Mouse (Mus musculus): ENCODE data around the gene Syndig1.

Syndig1 gene

DNA sequence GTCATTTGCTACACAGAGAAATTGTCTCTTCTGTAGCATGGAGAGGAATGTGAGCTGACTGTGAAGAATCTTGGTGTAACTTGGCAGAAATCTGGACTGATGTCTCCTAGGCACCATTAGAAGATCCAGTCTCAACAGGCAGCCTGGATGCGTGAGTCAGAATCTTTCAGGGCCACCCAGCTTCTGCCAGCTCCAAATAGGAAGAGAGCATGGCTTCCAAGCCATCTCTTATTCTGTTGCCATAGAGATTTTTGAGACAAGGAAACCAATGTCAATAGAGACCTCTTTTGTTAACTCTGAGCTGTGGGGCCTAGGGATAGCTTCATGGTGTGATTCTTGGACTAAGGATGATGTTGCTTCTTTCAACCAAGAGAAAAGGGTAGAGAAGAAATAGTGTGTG, 151.4 kb downstream of the Syndig1 start:
- in situ Hi-C loops (cut with MboI, MseI): no loop called here

DNA sequence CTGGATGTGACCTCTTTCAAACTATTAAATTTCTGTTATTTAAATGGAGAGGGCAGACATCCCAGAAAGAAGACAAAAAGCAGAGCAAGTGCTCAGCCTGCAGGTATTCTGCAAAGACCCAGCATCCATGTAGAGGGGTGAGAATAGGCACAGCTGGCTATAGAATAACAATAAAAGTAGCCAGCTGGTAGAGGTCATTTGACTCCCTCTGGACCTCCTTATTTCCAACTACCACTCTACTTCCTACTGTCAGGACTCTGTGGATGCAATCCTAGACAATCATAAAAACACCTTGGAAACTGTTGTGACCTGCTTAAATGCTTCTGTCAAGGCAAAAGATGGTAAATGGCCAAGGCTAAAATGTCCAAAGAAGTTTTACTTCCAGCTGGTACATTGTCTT, 153.5 kb downstream of the Syndig1 start:
- in situ Hi-C loops (cut with MboI, MseI): no loop called here

DNA sequence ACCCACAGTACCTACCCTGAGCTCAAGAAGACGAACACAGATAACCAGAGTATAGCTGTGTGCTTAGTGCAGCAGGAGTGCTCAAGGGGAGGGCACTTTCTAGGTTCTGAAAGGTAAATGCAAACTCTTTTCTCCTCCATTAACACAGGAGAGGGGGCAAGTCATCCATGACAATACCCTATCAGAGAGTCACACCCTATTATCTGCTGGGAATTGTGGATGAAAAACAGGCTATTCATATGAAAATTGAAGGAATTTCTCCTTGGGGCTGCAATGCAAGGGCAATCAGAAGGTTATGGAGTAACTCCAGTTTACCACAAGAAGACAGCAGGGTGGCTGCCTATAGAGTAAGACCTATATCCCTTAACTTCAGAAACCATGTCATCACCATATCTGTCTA, 154.1 kb downstream of the Syndig1 start:
- in situ Hi-C loops (cut with MboI, MseI): no loop called here

DNA sequence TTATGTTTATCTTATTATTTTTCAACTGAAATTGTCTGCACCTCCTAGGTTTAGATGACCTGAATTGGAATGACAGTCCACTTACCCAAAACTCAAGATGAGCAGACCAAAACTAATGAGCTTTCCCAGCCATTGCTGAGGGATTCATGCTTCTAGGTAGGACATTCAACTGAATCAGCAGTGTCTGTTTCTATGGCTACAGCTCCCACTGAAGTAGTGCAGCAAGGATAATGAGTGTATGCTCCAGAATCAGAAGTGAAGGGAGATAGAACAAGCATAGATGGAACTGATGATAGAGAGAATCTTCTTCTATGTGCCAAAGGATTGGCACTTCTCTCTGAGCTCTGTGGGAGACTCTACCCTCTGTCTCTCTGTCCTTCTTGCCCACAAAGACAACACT, 158.6 kb downstream of the Syndig1 start:
- in situ Hi-C loops (cut with MboI, MseI): no loop called here

DNA sequence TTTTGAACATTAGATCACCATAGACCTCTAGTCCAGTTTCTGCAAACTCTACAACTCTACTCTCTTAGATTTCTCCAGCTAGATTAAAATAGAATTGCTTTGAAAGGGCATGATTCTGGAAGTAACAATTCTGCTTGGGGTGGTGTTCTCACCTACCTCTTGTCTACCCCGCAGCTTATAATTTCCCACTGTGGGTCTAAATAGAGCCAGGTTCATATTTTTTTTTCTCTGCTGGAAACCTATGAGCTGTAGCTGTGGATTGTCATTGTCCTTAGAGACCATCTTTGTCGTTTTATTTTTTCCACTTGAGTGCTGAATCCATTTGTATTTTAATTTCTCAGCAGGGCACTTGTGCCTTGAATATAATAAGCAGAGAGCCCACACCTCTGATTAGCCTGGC, 162.5 kb downstream of the Syndig1 start:
- in situ Hi-C loops (cut with MboI, MseI): no loop called here

DNA sequence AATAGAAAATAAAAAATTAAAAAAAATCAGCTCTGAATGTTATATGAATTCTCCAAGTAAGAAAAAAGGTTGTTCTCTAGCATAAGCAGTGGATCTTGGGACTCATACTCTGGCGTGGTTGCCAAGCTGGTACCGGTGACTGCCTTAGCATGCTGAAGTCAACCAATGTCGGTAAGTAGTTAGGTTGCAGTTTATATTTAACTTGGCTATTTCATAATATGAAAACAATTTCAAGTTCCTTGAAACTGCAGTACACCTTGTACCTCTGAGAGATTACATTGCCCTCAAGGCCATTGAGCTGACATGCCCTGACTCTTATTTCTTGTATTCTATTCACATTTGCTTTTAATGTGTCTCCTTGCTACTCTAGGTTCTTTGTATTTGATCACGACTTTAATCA, 163.9 kb downstream of the Syndig1 start:
- in situ Hi-C loops (cut with MboI, MseI): no loop called here

DNA sequence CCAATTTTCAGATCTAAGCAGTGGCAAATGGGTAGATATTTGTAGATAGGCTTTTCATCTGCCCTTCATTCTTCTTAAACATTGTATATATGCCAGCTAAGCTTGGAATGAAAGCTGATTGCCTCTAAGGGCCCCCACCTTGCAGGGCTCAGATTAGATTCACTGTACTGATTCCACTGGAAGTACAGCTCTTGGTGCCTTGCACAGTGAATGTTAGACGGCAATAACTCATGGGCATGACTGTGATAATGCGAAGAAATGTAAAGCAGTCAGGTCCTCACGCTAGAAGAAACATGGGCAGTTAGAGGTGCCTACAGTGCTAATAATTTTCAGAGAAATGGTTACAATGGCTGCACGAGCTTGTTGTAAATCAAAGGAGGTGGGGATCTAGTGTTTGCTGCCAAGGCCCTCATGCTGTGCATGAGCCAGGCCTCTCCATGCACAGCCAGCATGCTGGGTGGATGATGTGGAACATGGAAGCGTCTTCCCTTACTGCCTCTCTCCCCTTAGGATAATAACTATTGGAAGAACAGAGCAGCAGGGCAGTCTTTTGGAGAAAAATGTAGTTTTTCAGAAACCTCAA, 167.5 kb downstream of the Syndig1 start:
- in situ Hi-C loops (cut with MboI, MseI): no loop called here

DNA sequence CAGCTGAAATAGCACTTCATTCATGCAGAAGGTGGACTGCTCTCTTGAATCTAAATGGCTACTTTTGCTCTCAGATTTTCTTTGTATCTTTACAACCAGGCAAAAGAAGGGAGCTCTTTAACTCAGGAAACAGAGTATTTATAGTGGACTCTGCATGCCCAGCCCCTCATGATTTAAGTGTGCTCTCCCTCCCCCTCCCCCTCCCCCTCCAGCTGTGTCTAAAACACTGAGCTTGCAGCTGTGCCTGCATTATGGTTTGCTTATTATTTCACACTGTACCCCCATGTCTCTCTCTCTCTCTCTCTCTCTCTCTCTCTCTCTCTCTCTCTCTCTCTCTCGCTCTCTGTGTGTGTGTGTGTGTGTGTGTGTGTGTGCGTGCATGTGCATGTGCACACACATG, 168.6 kb downstream of the Syndig1 start:
- in situ Hi-C loops (cut with MboI, MseI): no loop called here

DNA sequence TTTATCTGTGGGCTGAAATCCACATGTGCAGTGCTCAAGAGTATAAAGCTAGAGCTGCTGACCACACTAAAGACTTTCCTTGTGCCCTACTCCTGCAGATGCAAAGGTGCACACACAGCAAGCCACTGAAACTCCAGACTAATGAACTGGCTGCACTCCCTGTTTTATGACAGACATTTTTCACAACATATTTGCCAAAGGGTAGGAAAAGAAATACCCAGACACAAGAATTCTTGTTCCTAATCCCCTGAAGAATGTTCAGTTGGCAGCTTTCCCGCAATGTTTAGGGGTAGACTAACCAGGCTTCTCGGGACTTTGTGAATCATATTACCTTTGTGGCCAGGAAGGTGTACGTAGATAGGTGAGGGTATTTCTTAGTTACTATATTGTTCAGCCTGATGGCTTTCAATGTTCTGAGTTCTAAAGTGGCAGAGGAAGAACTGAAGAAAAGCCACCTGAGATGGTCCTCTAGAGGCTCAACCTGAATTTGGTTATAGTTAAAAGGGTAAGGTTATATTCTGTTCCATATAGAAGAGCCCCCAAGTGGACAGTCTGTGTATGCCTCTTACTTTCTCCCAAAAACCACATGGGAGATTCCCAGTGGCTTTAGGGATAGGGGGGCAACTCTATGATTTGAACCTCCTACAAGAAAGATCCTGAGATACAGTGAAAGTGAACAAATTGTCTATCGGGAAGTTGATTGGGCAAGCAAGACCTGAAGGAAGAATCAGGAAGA, 169.5 kb downstream of the Syndig1 start:
- in situ Hi-C loops (cut with MboI, MseI): no loop called here

DNA sequence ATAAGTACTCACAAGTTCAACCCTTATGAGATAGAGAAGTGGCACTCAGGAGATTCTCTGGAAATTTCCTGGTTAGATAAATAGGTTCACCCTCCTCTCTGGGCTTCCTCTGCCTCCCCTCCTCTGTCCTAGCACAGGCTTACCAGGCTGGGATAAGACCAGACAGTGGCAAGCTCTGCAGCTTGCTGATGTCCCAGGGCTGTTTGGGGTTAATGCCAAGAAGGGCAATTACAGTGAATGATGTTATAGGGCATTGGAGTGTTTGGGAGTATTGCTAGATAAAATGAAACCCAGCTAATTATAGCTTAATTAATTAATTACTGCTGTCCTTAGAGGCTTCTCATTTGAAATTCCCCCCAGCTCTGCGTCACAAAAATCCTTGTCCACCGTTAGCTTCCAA, 171.6 kb downstream of the Syndig1 start:
- in situ Hi-C loops (cut with MboI, MseI): no loop called here

DNA sequence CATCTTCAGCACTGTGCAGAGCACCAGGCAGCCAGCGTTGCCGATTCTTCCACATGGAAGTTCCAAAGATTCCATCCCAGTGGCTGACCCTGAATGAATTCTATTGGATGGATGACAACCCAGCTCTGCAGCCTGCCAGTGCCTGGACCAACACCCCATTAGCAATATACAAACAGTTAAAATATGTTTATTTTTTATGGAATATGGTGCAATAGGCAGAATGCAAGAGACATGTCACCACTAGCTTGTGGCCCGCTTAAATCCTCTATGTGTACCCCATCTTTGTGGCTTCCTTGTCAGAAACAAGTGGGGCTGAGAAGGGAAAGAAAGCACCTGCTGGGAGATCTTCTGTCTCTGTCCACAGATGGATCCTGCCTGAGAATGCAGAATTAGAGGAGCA, 174.5 kb downstream of the Syndig1 start:
- in situ Hi-C loops (cut with MboI, MseI): no loop called here

DNA sequence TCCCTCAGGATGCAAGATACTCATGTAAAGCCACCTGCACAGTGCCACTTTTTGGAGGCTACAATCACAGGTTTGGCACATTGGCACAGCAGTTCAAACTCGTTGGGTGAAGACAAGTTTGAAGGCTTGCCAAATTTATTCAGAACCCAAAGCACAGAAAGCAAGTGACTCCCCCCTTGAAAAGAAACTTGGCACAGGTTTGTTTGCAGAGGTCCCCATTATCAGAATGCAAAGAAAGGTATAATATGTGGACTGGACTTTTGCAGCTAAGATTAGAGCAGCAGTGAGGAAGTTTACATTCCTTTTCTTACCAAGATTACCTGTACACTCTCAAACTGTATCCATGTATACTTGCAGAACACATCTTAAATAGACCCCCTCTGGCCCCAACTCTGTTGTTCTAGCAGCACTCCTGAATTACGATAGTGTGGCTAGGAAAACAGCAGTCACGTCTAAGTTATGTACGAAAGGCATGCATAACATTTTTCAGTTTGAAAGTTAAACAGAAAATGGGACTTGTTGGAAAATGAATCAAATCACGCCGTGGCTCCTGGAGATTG, 183.9 kb downstream of the Syndig1 start:
- in situ Hi-C loops (cut with MboI, MseI): no loop called here

DNA sequence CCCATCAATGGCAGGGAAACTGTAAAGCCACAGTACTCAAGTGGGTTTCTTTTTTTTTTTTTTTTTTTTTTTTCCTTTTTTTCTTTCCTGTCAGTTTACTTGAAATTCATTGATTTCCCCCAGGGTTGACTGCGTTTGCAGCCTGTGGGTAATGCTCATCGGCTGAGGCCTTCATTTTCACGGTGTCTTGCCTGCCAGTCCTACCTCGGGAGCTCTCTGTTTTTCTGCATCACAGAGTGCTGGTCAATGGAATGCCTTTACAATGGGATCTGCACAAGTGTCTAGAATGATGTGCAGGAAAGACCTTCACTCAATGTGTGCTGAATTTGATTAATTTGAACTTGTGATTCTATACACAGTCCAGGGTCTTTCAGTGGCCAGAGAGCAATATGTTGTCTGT, 184.8 kb downstream of the Syndig1 start:
- in situ Hi-C loops (cut with MboI, MseI): no loop called here

DNA sequence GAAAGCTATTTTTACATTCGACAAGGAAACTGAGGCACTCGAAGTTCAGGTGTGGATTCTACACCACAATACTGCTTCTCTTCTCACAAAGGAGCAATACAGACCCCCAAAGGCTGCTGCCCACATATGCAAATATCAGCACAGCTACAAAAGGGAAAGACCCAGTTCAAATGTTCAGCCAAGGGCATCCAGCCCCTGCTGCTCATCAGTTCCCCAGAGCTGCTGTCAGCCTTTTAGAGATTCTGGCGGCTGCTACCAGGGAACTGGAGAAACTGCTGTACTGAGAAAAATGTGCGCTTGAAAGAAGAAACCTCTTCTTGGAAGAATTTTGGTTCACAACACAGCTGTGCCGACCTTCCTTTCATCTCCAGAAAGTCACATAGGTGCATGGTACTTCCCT, 187.3 kb downstream of the Syndig1 start:
- in situ Hi-C loops (cut with MboI, MseI): no loop called here

DNA sequence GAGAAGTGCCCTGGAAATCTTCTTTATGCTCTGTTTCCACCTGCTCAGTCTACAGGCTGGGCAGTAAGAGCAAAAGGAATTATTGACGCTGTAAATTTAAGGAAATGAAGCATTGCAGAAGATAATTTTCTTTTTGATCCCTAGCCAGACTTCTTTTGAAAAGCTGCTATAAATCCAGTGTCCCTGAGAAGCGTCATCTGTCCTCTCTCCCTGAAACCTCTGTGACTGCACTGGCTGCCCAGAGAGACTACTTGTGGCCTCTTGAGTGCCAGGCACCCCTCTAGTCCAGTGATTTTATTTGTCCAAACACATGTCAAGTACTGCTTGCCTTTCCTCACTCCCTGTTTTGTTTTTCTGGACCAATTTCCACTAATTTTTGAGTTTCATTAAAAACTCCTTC, 191.7 kb downstream of the Syndig1 start:
- in situ Hi-C loops (cut with MboI, MseI): no loop called here

DNA sequence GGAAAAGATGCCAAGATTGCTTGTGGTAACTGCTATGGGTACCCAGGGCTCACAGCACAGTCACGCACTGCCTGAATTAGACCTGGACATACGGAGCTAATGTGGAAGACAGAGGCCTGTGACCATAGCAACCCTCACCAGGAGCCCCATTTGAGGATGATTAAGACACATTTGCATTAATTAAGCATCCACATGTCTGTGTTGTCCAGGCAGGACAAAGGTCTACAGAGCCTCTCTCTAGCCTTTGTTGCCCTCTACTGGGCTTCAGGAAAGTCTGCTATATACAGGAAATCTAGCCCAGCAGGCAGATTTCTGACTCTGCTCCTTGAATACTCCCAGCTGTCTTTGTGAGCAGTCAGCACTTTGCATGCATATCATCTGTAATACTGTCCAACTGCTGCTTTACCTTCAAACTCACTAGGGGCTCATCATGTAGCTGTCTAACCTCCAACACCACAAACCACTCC, 194.9 kb downstream of the Syndig1 start:
- in situ Hi-C loops (cut with MboI, MseI): no loop called here

DNA sequence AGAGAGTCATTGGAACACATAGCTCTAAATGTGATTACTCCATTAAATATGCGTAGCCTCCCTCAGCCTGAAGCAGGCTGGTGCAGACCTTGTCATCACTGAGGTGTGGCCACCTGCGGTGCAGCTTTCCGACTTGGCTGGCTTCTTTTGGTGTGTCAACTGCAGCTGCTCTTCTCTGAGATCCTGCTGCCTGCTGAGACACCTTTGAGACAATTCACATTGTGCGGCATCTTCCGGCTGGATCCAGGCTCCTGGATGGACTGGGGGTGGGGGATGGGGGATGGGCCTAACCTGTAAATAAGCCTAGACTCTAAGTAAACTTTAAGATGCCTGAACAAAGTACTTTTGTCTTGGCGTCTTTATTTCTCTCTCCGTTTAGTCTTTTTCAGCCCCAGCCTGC, 214.5 kb downstream of the Syndig1 start:
- in situ Hi-C loops (cut with MboI, MseI): no loop called here

All from T-helper 1 cell (primary cell).